Mouse (Mus musculus): ENCODE data around the gene Psmb11. TPM values are rescaled to one million over a fixed set of nuclear protein-coding genes. Genes with fewer than 3 reads are reported as not detected.
A peak's percentile ranks its signal among the peaks of the same experiment; 100 is the strongest.
"Not testable (repeated sequence)": the region's sequence is repeated elsewhere in the genome, so short reads cannot be mapped to it uniquely, and the experiment has no call there.

Gene Psmb11
- total and polyA plus RNA-seq, 2 experiments from 2014 or later: not detected

GRCm38 (mm10) chr14:54607226-54607625, 14.0 kb upstream of the Psmb11 start:
- no peak overlapping the region for H3K4me2 ChIP-seq (ENCODE audit: low read depth, low read length, poor library complexity, severe bottlenecking)
- H3K4me3 ChIP-seq (ENCODE audit: low read depth, low read length): no peak overlapping the region
- WGBS: 42% methylated on average over 8 of the region's 8 CpGs
- no peaks in the 10 kb centered on the region for H3K27me3 ChIP-seq (ENCODE audit: insufficient read depth, low read length)
- TF ChIP-seq CTCF (IDR thresholded peaks at IDR 0.05): no peak
- no peak for DNase-seq (ENCODE audit: low spot score)
- H3K9me3 ChIP-seq (ENCODE audit: low read length): no peaks in the 10 kb centered on the region
- no peak overlapping the region for H3K9ac ChIP-seq (replicated peaks; ENCODE audit: low read length, poor library complexity, severe bottlenecking)
- H3K36me3 ChIP-seq (ENCODE audit: insufficient read depth, low read length): no peaks in the 10 kb centered on the region
- no peak for ATAC-seq (ENCODE audit: low FRiP score)
- H3K27ac ChIP-seq (ENCODE audit: low read depth, low read length): no peak overlapping the region
- H3K4me1 ChIP-seq (ENCODE audit: insufficient read depth, low read length): peaks cover 6% of the 10 kb centered on the region; the same call in 1 of the 2 replicates

GRCm38 (mm10) chr14:54609245-54609644, 12.0 kb upstream of the Psmb11 start:
- no peaks in the 10 kb centered on the region for H3K9me3 ChIP-seq (ENCODE audit: low read length)
- H3K9ac ChIP-seq (replicated peaks; ENCODE audit: low read length, poor library complexity, severe bottlenecking): no peak overlapping the region
- H3K27ac ChIP-seq (ENCODE audit: low read depth, low read length): no peak overlapping the region
- WGBS: 81% methylated on average over 4 of the region's 4 CpGs
- H3K4me1 ChIP-seq (ENCODE audit: insufficient read depth, low read length): peaks cover under 1% of the 10 kb centered on the region; the same call in 1 of the 2 replicates
- DNase-seq (ENCODE audit: low spot score): no peak
- no peak for TF ChIP-seq CTCF (IDR thresholded peaks at IDR 0.05)
- H3K36me3 ChIP-seq (ENCODE audit: insufficient read depth, low read length): peaks cover 11% of the 10 kb centered on the region
- H3K27me3 ChIP-seq (ENCODE audit: insufficient read depth, low read length): no peaks in the 10 kb centered on the region
- no peak overlapping the region for H3K4me2 ChIP-seq (ENCODE audit: low read depth, low read length, poor library complexity, severe bottlenecking)
- no peak overlapping the region for H3K4me3 ChIP-seq (ENCODE audit: low read depth, low read length)
- no peak for ATAC-seq (ENCODE audit: low FRiP score)

GRCm38 (mm10) chr14:54609962-54610361, 11.3 kb upstream of the Psmb11 start:
- 66% methylated on average over 4 of the region's 4 CpGs for WGBS
- Histone ChIP-seq H3K4me1 (ENCODE audit: insufficient read depth, low read length) (no peaks in the 10 kb centered on the region), H3K9ac (replicated peaks; ENCODE audit: low read length, poor library complexity, severe bottlenecking) (no peak overlapping the region), H3K4me3 (ENCODE audit: low read depth, low read length) (no peak overlapping the region), H3K36me3 (ENCODE audit: insufficient read depth, low read length) (peaks cover 11% of the 10 kb centered on the region), H3K9me3 (ENCODE audit: low read length) (no peaks in the 10 kb centered on the region), H3K27ac (ENCODE audit: low read depth, low read length) (no peak overlapping the region), H3K4me2 (ENCODE audit: low read depth, low read length, poor library complexity, severe bottlenecking) (no peak overlapping the region), H3K27me3 (ENCODE audit: insufficient read depth, low read length) (no peaks in the 10 kb centered on the region)
- TF ChIP-seq CTCF (IDR thresholded peaks at IDR 0.05): peak; percentile 67
- DNase-seq (ENCODE audit: low spot score): peak; percentile 44
- ATAC-seq (ENCODE audit: low FRiP score): no peak

GRCm38 (mm10) chr14:54610648-54611047, 10.6 kb upstream of the Psmb11 start:
- Histone ChIP-seq H3K27ac (ENCODE audit: low read depth, low read length) (no peak overlapping the region), H3K4me3 (ENCODE audit: low read depth, low read length) (no peak overlapping the region), H3K9me3 (ENCODE audit: low read length) (no peaks in the 10 kb centered on the region), H3K27me3 (ENCODE audit: insufficient read depth, low read length) (no peaks in the 10 kb centered on the region), H3K4me1 (ENCODE audit: insufficient read depth, low read length) (no peaks in the 10 kb centered on the region), H3K36me3 (ENCODE audit: insufficient read depth, low read length) (peaks cover 11% of the 10 kb centered on the region), H3K4me2 (ENCODE audit: low read depth, low read length, poor library complexity, severe bottlenecking) (no peak overlapping the region), H3K9ac (replicated peaks; ENCODE audit: low read length, poor library complexity, severe bottlenecking) (no peak overlapping the region)
- WGBS: 85% methylated on average over 6 of the region's 6 CpGs
- ATAC-seq (ENCODE audit: low FRiP score) (no peak), DNase-seq (ENCODE audit: low spot score) (no peak)
- no peak for TF ChIP-seq CTCF (IDR thresholded peaks at IDR 0.05)

- H3K9ac ChIP-seq (replicated peaks; ENCODE audit: low read length, poor library complexity, severe bottlenecking); H3K27ac ChIP-seq (ENCODE audit: low read depth, low read length); H3K4me2 ChIP-seq (ENCODE audit: low read depth, low read length, poor library complexity, severe bottlenecking); ATAC-seq (ENCODE audit: low FRiP score); H3K9me3 ChIP-seq (ENCODE audit: low read length); H3K4me3 ChIP-seq (ENCODE audit: low read depth, low read length); H3K4me1 ChIP-seq (ENCODE audit: insufficient read depth, low read length); H3K27me3 ChIP-seq (ENCODE audit: insufficient read depth, low read length); DNase-seq (ENCODE audit: low spot score): not testable (repeated sequence)
- H3K36me3 ChIP-seq (ENCODE audit: insufficient read depth, low read length): peaks cover 11% of the 10 kb centered on the region
- 95% methylated on average over 15 of the region's 16 CpGs for WGBS
Measured at GRCm38 (mm10) chr14:54614130-54614529, 7.1 kb upstream of the Psmb11 start.

GRCm38 (mm10) chr14:54616226-54616825, 4.9 kb upstream of the Psmb11 start:
- H3K36me3 ChIP-seq (ENCODE audit: insufficient read depth, low read length): peaks cover 11% of the 10 kb centered on the region
- no peak for TF ChIP-seq CTCF (IDR thresholded peaks at IDR 0.05)
- H3K27ac ChIP-seq (ENCODE audit: low read depth, low read length): no peak overlapping the region
- no peak overlapping the region for H3K4me2 ChIP-seq (ENCODE audit: low read depth, low read length, poor library complexity, severe bottlenecking)
- H3K4me1 ChIP-seq (ENCODE audit: insufficient read depth, low read length): 0 out of 2 replicates have a peak, but pooled peaks cover 3% of the 10 kb centered on the region
- H3K4me3 ChIP-seq (ENCODE audit: low read depth, low read length): no peak overlapping the region
- DNase-seq (ENCODE audit: low spot score): no peak
- H3K9ac ChIP-seq (replicated peaks; ENCODE audit: low read length, poor library complexity, severe bottlenecking): no peak overlapping the region
- no peaks in the 10 kb centered on the region for H3K27me3 ChIP-seq (ENCODE audit: insufficient read depth, low read length)
- ATAC-seq (ENCODE audit: low FRiP score): no peak
- H3K9me3 ChIP-seq (ENCODE audit: low read length): no peaks in the 10 kb centered on the region
- WGBS: 93% methylated on average over 16 of the region's 16 CpGs

All from midbrain, postnatal 0 days (tissue).